Mouse (Mus musculus): ENCODE measurements around the gene Cdon. TPM values are rescaled to one million over a fixed set of nuclear protein-coding genes. Genes with fewer than 3 reads are reported as not detected.

The Cdon gene
- total and polyA plus RNA-seq, 3 experiments = 6.0 to 10.2 (median 9.7) TPM

- Histone ChIP-seq H3K36me3 (ENCODE audit: control insufficient read depth, insufficient read depth, low read length) (no peaks in the 10 kb centered on the region), H3K27ac (no peak overlapping the region), H3K4me3 (no peak overlapping the region), H3K4me1 (ENCODE audit: control insufficient read depth, insufficient read depth, low read length) (no peaks in the 10 kb centered on the region), H3K79me2 (replicated peaks; ENCODE audit: control insufficient read depth, insufficient read depth, low read length) (no peaks in the 10 kb centered on the region), H3K9ac (ENCODE audit: low read depth, low read length) (no peak overlapping the region), H3K27me3 (ENCODE audit: control insufficient read depth, insufficient read depth, low read length) (no peaks in the 10 kb centered on the region)
- WGBS = 81% methylated on average over 7 of the region's 7 CpGs
- intact Hi-C loops (cut with DNase I) = no loop called here
- no peak for DNase-seq
- TF ChIP-seq POLR2A (IDR thresholded peaks at IDR 0.05; ENCODE audit: insufficient read depth, low read depth, low read length) = no peak
- no peak for TF ChIP-seq CTCF (IDR thresholded peaks at IDR 0.05)
- TF ChIP-seq EP300 (IDR thresholded peaks at IDR 0.05; ENCODE audit: insufficient read depth, low read depth, low read length) = no peak
These were observed 72.3 kb downstream of the Cdon start for GRCm38 (mm10) chr9:35493033-35493732.

DNA sequence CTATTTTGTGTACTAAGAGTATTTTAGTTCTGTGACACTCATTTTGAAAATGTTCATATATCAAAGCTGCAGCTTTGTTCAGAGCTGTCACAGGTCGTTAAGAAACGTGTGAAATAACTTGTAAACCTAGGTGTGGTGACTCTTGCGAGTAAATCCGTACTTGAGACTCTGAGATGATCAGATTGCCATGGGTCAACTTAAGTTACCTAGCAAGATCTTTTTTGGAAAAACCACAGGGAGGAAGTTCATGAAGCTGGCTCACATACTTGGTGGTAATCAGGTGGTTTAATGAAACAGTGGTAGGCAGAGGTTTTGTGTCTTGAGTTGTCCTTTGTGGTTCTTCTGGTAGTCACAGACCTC, 72.8 kb downstream of the Cdon start:
- Histone ChIP-seq H3K4me3 (no peak overlapping the region), H3K9ac (ENCODE audit: low read depth, low read length) (no peak overlapping the region), H3K79me2 (replicated peaks; ENCODE audit: control insufficient read depth, insufficient read depth, low read length) (no peaks in the 10 kb centered on the region), H3K27ac (no peak overlapping the region), H3K4me1 (ENCODE audit: control insufficient read depth, insufficient read depth, low read length) (no peaks in the 10 kb centered on the region), H3K36me3 (ENCODE audit: control insufficient read depth, insufficient read depth, low read length) (no peaks in the 10 kb centered on the region), H3K27me3 (ENCODE audit: control insufficient read depth, insufficient read depth, low read length) (no peaks in the 10 kb centered on the region)
- WGBS = 81% methylated on average over 4 of the region's 4 CpGs
- TF ChIP-seq EP300 (IDR thresholded peaks at IDR 0.05; ENCODE audit: insufficient read depth, low read depth, low read length) = no peak
- TF ChIP-seq POLR2A (IDR thresholded peaks at IDR 0.05; ENCODE audit: insufficient read depth, low read depth, low read length) = no peak
- TF ChIP-seq CTCF (IDR thresholded peaks at IDR 0.05) = no peak
- intact Hi-C loops (cut with DNase I) = no loop called here
- DNase-seq = no peak

GRCm38 (mm10) chr9:35494937-35495336, 74.0 kb downstream of the Cdon start:
- Histone ChIP-seq H3K27me3 (ENCODE audit: control insufficient read depth, insufficient read depth, low read length) (no peaks in the 10 kb centered on the region), H3K4me3 (no peak overlapping the region), H3K36me3 (ENCODE audit: control insufficient read depth, insufficient read depth, low read length) (no peaks in the 10 kb centered on the region), H3K79me2 (replicated peaks; ENCODE audit: control insufficient read depth, insufficient read depth, low read length) (no peaks in the 10 kb centered on the region), H3K4me1 (ENCODE audit: control insufficient read depth, insufficient read depth, low read length) (no peaks in the 10 kb centered on the region), H3K9ac (ENCODE audit: low read depth, low read length) (no peak overlapping the region), H3K27ac (no peak overlapping the region)
- DNase-seq = no peak
- intact Hi-C loops (cut with DNase I) = no loop called here
- TF ChIP-seq CTCF (IDR thresholded peaks at IDR 0.05) (no peak), POLR2A (IDR thresholded peaks at IDR 0.05; ENCODE audit: insufficient read depth, low read depth, low read length) (no peak), EP300 (IDR thresholded peaks at IDR 0.05; ENCODE audit: insufficient read depth, low read depth, low read length) (no peak)
- WGBS = 74% methylated on average over 4 of the region's 4 CpGs

DNA sequence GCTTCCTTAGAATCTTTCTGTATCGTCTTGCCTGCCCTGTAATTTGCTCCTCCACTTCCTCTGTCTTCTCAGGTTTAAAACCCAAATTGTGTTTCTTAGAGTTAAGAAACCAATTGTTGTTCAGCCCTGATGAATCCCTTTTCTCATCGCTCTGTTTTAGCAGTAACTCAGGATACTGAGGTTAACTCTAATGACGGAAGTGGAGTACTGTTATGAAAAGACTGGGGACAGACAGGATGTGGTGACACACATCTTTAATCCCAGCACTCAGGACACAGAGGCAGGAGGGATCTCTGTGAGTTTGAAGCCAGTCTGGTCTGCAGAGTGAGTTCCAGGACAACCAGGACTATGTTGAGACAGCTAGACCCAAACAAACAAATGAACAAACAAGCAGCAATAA, 74.5 kb downstream of the Cdon start:
- no peaks in the 10 kb centered on the region for H3K4me1 ChIP-seq (ENCODE audit: control insufficient read depth, insufficient read depth, low read length)
- H3K27me3 ChIP-seq (ENCODE audit: control insufficient read depth, insufficient read depth, low read length) = no peaks in the 10 kb centered on the region
- H3K27ac ChIP-seq = no peak overlapping the region
- 59% methylated on average over 3 of the region's 3 CpGs for WGBS
- no peaks in the 10 kb centered on the region for H3K36me3 ChIP-seq (ENCODE audit: control insufficient read depth, insufficient read depth, low read length)
- H3K4me3 ChIP-seq = no peak overlapping the region
- intact Hi-C loops (cut with DNase I) = no loop called here
- TF ChIP-seq POLR2A (IDR thresholded peaks at IDR 0.05; ENCODE audit: insufficient read depth, low read depth, low read length) = no peak
- no peak for TF ChIP-seq EP300 (IDR thresholded peaks at IDR 0.05; ENCODE audit: insufficient read depth, low read depth, low read length)
- TF ChIP-seq CTCF (IDR thresholded peaks at IDR 0.05) = no peak
- H3K79me2 ChIP-seq (replicated peaks; ENCODE audit: control insufficient read depth, insufficient read depth, low read length) = no peaks in the 10 kb centered on the region
- H3K9ac ChIP-seq (ENCODE audit: low read depth, low read length) = no peak overlapping the region
- DNase-seq = no peak

GRCm38 (mm10) chr9:35499946-35500345, 79.0 kb downstream of the Cdon start:
- TF ChIP-seq POLR2A (IDR thresholded peaks at IDR 0.05; ENCODE audit: insufficient read depth, low read depth, low read length) (no peak), EP300 (IDR thresholded peaks at IDR 0.05; ENCODE audit: insufficient read depth, low read depth, low read length) (no peak), CTCF (IDR thresholded peaks at IDR 0.05) (no peak)
- intact Hi-C loops (cut with DNase I) = no loop called here
- H3K36me3 ChIP-seq (ENCODE audit: control insufficient read depth, insufficient read depth, low read length) = no peaks in the 10 kb centered on the region
- H3K9ac ChIP-seq (ENCODE audit: low read depth, low read length) = no peak overlapping the region
- H3K4me3 ChIP-seq = no peak overlapping the region
- DNase-seq = no peak
- 87% methylated on average over 6 of the region's 6 CpGs for WGBS
- no peak overlapping the region for H3K27ac ChIP-seq
- H3K27me3 ChIP-seq (ENCODE audit: control insufficient read depth, insufficient read depth, low read length) = no peaks in the 10 kb centered on the region
- H3K79me2 ChIP-seq (replicated peaks; ENCODE audit: control insufficient read depth, insufficient read depth, low read length) = no peaks in the 10 kb centered on the region
- no peaks in the 10 kb centered on the region for H3K4me1 ChIP-seq (ENCODE audit: control insufficient read depth, insufficient read depth, low read length)

DNA sequence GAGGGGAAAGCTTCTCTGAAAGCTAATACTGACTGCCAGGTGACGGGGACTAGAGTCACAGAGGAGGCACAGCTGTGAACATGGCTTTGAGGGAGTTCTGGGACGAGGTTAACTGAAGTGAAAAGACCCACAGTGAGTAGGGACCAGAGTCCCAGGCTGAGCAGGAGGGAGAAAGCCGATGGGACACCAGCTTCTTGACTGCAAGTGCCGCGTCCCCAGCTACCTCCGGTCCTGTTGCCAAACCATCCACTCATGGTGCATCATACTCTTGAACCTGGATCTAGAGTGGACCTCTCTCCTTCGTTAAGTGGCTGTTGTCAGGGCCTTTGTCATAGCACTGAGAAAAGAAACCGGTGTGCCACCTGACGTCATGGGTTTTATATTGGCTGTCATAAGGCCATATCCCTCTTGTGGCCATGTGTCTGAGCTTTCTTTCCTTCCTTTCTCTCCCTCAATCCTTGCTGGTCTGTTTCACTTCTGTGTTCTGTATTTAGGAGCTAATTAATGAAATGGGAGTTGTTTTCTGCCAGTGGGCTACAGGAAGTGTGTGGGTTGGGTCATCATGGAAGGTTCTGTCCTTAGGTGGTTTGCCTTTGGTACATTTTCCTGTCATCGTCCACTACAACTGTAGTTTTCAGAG, 81.6 kb downstream of the Cdon start:
- Histone ChIP-seq H3K4me1 (ENCODE audit: control insufficient read depth, insufficient read depth, low read length) (no peaks in the 10 kb centered on the region), H3K4me3 (no peak overlapping the region), H3K27ac (no peak overlapping the region), H3K9ac (ENCODE audit: low read depth, low read length) (no peak overlapping the region), H3K79me2 (replicated peaks; ENCODE audit: control insufficient read depth, insufficient read depth, low read length) (no peaks in the 10 kb centered on the region), H3K27me3 (ENCODE audit: control insufficient read depth, insufficient read depth, low read length) (no peaks in the 10 kb centered on the region), H3K36me3 (ENCODE audit: control insufficient read depth, insufficient read depth, low read length) (no peaks in the 10 kb centered on the region)
- WGBS = 88% methylated on average over 10 of the region's 10 CpGs
- TF ChIP-seq POLR2A (IDR thresholded peaks at IDR 0.05; ENCODE audit: insufficient read depth, low read depth, low read length) (no peak), EP300 (IDR thresholded peaks at IDR 0.05; ENCODE audit: insufficient read depth, low read depth, low read length) (no peak), CTCF (IDR thresholded peaks at IDR 0.05) (no peak)
- intact Hi-C loops (cut with DNase I) = no loop called here
- DNase-seq = no peak
